9 mouse cellular contexts compared by ENCODE assay signal in the genomic region with DNA sequence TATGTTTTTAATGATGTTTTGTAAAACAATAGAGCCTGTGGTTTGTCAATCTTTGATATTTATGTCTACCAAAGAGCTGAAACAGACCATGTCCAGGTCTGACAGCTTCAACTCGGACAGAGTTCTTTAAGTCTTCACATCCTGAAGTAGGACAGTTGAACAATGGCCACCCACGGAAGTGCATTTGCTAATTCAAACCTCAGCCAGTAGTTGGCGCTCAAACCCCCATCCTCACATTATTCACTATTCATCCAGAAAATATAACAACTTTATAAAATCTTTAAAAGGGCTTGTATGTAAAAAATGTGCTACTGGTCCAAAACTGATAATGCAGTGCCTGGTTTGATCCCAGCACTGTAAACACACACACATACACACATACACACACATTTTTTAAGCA.
DNase-seq lines count a peak whose midpoint lies in the region; ATAC-seq and TF ChIP-seq lines count a peak whose summit lies in the region.
"Had no signal": no experiment of that assay in that cellular context is flagged by ENCODE, and none has a peak within 500 bp of the region (broad histone marks: within the 10 kb centered on the region; RNA-seq: fewer than 3 reads in every experiment).

No protein-coding gene starts in this region.

- DNase-seq in heart, adult 2 months = no peak
- peak; percentile 56 for DNase-seq in testis, postnatal 10 days (ENCODE audit: low spot score)
- DNase-seq in testis, postnatal 14 days (ENCODE audit: low spot score) = no peak
- DNase-seq in right cerebral cortex, adult 2 months (ENCODE audit: low spot score in 2 of 2) = no peak
- no peak for DNase-seq in spleen, postnatal 14 days (ENCODE audit: low spot score in 2 of 2)

- TF ChIP-seq CTCF in heart, adult 2 months (IDR thresholded peaks at IDR 0.05) = peak; percentile 71

- H3K9me3 ChIP-seq in heart, embryonic 11.5 days (replicated peaks; ENCODE audit: control insufficient read depth, low read length) = no peaks in the 10 kb centered on the region
- H3K9me3 ChIP-seq: forebrain, embryonic 15.5 days had no signal

- no peak overlapping the region for H3K9ac ChIP-seq in heart, adult 2 months (ENCODE audit: low read depth, low read length)
- H3K9ac ChIP-seq in heart, embryonic 11.5 days (ENCODE audit: low read depth, low read length) = no peak overlapping the region
- H3K9ac ChIP-seq: forebrain, embryonic 15.5 days had no signal

- no peak overlapping the region for H3K4me3 ChIP-seq in heart, adult 2 months
- no peak overlapping the region for H3K4me3 ChIP-seq in heart, embryonic 11.5 days (ENCODE audit: low read depth, low read length)
- H3K4me3 ChIP-seq: forebrain, embryonic 15.5 days had no signal

- no peaks in the 10 kb centered on the region for H3K4me1 ChIP-seq in heart, adult 2 months (ENCODE audit: control insufficient read depth, insufficient read depth, low read length)
- 0 out of 2 replicates have a peak, but pooled peaks cover 2% of the 10 kb centered on the region for H3K4me1 ChIP-seq in heart, embryonic 11.5 days (ENCODE audit: control insufficient read depth, insufficient read depth, low read length)

- intact Hi-C loops in heart, adult 2 months (cut with DNase I) = no loop called here

- H3K79me2 ChIP-seq in heart, adult 2 months (replicated peaks; ENCODE audit: control insufficient read depth, insufficient read depth, low read length) = no peaks in the 10 kb centered on the region

- ATAC-seq in heart, embryonic 11.5 days (replicated peaks; ENCODE audit: insufficient number of reproducible peaks, low FRiP score, low TSS enrichment) = no peak
- ATAC-seq in inflammation-experienced regulatory T-cells, adult 6 months = peak; percentile 68
- no peak for ATAC-seq in erythroid progenitor cell, adult 5-6 weeks (replicated peaks; ENCODE audit: low FRiP score, poor library complexity, severe bottlenecking)
- ATAC-seq: forebrain, embryonic 15.5 days had no signal

- no peak overlapping the region for H3K27ac ChIP-seq in heart, adult 2 months
- H3K27ac ChIP-seq in heart, embryonic 11.5 days (ENCODE audit: low read depth, low read length) = no peak overlapping the region
- H3K27ac ChIP-seq: forebrain, embryonic 15.5 days had no signal

- TF ChIP-seq POLR2A in heart, adult 2 months (IDR thresholded peaks at IDR 0.05; ENCODE audit: insufficient read depth, low read depth, low read length) = no peak

- no peaks in the 10 kb centered on the region for H3K27me3 ChIP-seq in heart, adult 2 months (ENCODE audit: control insufficient read depth, insufficient read depth, low read length)
- H3K27me3 ChIP-seq in heart, embryonic 11.5 days (ENCODE audit: control insufficient read depth, insufficient read depth, low read length) = no peaks in the 10 kb centered on the region
- H3K27me3 ChIP-seq: forebrain, embryonic 15.5 days had no signal

- no peaks in the 10 kb centered on the region for H3K36me3 ChIP-seq in heart, adult 2 months (ENCODE audit: control insufficient read depth, insufficient read depth, low read length)
- H3K36me3 ChIP-seq in heart, embryonic 11.5 days (ENCODE audit: control insufficient read depth, insufficient read depth, low read length) = no peaks in the 10 kb centered on the region
- H3K36me3 ChIP-seq: forebrain, embryonic 15.5 days had no signal

- H3K4me2 ChIP-seq in heart, embryonic 11.5 days = no peak overlapping the region
- H3K4me2 ChIP-seq: forebrain, embryonic 15.5 days had no signal

- 52% methylated on average over 3 of the region's 3 CpGs for WGBS in heart, adult 2 months
- WGBS in heart, embryonic 11.5 days (ENCODE audit: insufficient replicate concordance) = 53% methylated on average over 3 of the region's 3 CpGs

- no peak for TF ChIP-seq EP300 in heart, adult 2 months (IDR thresholded peaks at IDR 0.05; ENCODE audit: insufficient read depth, low read depth, low read length)
